Mouse (Mus musculus): ENCODE data around the gene Grin1.
A peak's percentile ranks its signal among the peaks of the same experiment; 100 is the strongest.

Gene Grin1

GRCm38 (mm10) chr2:25318971-25319773, at the start of gene Grin1:
TSS of gene Grin1 (minus strand) at chr2:25319187.
- peak; percentile 37 to 82 for DNase-seq (ENCODE audit: low spot score in 2 of 2)

- peak in 1 of 2 experiments; percentile 69 for DNase-seq (ENCODE audit: low spot score in 2 of 2)
Observed at GRCm38 (mm10) chr2:25365091-25365761, 46.2 kb upstream of the Grin1 start, which contains the start of gene Uap1l1. TSS of gene Uap1l1 (minus strand) at chr2:25365682.

GRCm38 (mm10) chr2:25364761-25365090, 45.7 kb upstream of the Grin1 start:
- DNase-seq (ENCODE audit: low spot score in 2 of 2) = no peak

- no peak for DNase-seq (ENCODE audit: low spot score in 2 of 2)
Observed at GRCm38 (mm10) chr2:25364313-25364712, 45.3 kb upstream of the Grin1 start.

- no peak for DNase-seq (ENCODE audit: low spot score in 2 of 2)
Observed at GRCm38 (mm10) chr2:25363478-25364178, 44.6 kb upstream of the Grin1 start.

- DNase-seq (ENCODE audit: low spot score in 2 of 2) = no peak
Observed at GRCm38 (mm10) chr2:25359848-25360247, 40.9 kb upstream of the Grin1 start.

GRCm38 (mm10) chr2:25356208-25357079, 37.5 kb upstream of the Grin1 start, which contains the start of gene Dpp7:
TSS of gene Dpp7 (minus strand) at chr2:25356359.
- DNase-seq (ENCODE audit: low spot score in 2 of 2) = peak; percentile 64 to 89

GRCm38 (mm10) chr2:25355419-25356066, 36.6 kb upstream of the Grin1 start:
- no peak for DNase-seq (ENCODE audit: low spot score in 2 of 2)

- DNase-seq (ENCODE audit: low spot score in 2 of 2) = no peak
Observed at GRCm38 (mm10) chr2:25354211-25354610, 35.2 kb upstream of the Grin1 start.

GRCm38 (mm10) chr2:25350701-25351100, 31.7 kb upstream of the Grin1 start:
- no peak for DNase-seq (ENCODE audit: low spot score in 2 of 2)

GRCm38 (mm10) chr2:25349499-25349898, 30.5 kb upstream of the Grin1 start:
- no peak for DNase-seq (ENCODE audit: low spot score in 2 of 2)

- no peak for DNase-seq (ENCODE audit: low spot score in 2 of 2)
Observed at GRCm38 (mm10) chr2:25348162-25348561, 29.2 kb upstream of the Grin1 start.

GRCm38 (mm10) chr2:25338303-25338702, 19.3 kb upstream of the Grin1 start:
- no peak for DNase-seq (ENCODE audit: low spot score in 2 of 2)

- DNase-seq (ENCODE audit: low spot score in 2 of 2) = no peak
Observed at GRCm38 (mm10) chr2:25333569-25333968, 14.6 kb upstream of the Grin1 start.

GRCm38 (mm10) chr2:25332286-25333160, 13.5 kb upstream of the Grin1 start, which contains the start of gene Man1b1:
TSS of gene Man1b1 (plus strand) at chr2:25332338.
- peak; percentile 99 to 100 for DNase-seq (ENCODE audit: low spot score in 2 of 2)

GRCm38 (mm10) chr2:25331470-25331869, 12.5 kb upstream of the Grin1 start:
- no peak for DNase-seq (ENCODE audit: low spot score in 2 of 2)

GRCm38 (mm10) chr2:25328440-25328839, 9.5 kb upstream of the Grin1 start:
- peak in 1 of 2 experiments; percentile 46 for DNase-seq (ENCODE audit: low spot score in 2 of 2)

GRCm38 (mm10) chr2:25326036-25326435, 7.0 kb upstream of the Grin1 start:
- DNase-seq (ENCODE audit: low spot score in 2 of 2) = no peak

GRCm38 (mm10) chr2:25320084-25320483, 1.1 kb upstream of the Grin1 start:
- no peak for DNase-seq (ENCODE audit: low spot score in 2 of 2)

Measured in spleen, postnatal 10 days (tissue).